Mouse (Mus musculus) heart, adult 2 months (tissue): ENCODE data around the gene Arhgap23.

Experiments
- CTCF ChIP-seq: fragments of 200-600 bp; IDR thresholded peaks from 2 replicates; pipeline ENCODE4 v1.8.1; 2022; ENCODE audit warnings: antibody characterized with exemption, mild to moderate bottlenecking, moderate library complexity
- EP300 ChIP-seq: fragments of 200-500 bp; IDR thresholded peaks from 2 replicates; pipeline ENCODE4 v1.6.1; 2011; ENCODE audit warnings: low read depth, low read length, control low read depth; ENCODE audit not compliant: insufficient read depth

DNA sequence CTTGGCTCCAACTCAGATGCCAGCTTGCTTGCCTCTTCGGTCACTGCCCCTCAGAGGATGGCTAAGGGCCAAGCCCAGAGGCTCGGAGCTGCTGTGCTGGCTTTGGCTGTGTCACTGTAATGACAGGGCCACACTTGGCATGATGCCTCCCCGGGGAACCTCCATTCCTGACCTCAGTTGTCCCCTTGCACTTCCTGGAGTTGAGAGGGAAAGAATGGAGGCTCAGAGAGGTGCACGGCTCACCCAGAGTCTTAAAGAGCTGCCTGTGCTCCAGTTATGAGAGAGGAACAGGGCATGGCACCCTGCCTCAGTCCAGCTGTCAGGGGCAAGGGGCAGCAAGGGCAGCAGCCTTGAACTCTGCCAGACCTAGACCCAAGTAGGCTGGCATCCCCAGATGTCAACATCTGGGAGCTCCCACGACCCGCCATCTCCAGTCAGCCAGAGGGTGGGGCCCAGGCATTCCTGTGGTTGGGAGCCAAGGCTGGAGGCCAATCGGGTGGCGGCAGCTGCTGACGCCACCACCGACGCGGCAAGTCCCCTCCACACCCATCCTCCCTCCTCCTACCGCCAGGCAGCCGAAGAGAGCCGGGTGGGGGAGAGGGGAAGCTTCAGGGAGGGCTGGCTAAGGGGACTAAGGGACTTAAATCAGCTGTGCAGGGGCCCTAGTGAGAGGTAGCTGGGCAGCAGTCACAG is 34.4 kb downstream of the Arhgap23 start:
- peak; percentile 25; the same call in 1 of the 2 replicates for TF ChIP-seq CTCF
- 0 out of 2 replicates have a peak, but pooled peaks have one; percentile 7 for TF ChIP-seq EP300
